Mouse (Mus musculus) lung, postnatal 4 days (tissue): ENCODE data around the gene Olfr370.
"Not testable (repeated sequence)": the region's sequence is repeated elsewhere in the genome, so short reads cannot be mapped to it uniquely, and the experiment has no call there.

Source experiments
- DNase-seq, 2 experiments: peaks; one replicate each; pipeline ENCODE4 v3.0.0; 2021

The Olfr370 gene

GRCm38 (mm10) chr8:83535736-83536135 is at the start of gene Olfr370:
TSS of gene Olfr370 (plus strand) at chr8:83535780.
- DNase-seq, result no peak

GRCm38 (mm10) chr8:83511696-83512095 is 23.9 kb upstream of the Olfr370 start:
- DNase-seq, result peak in 1 of 2 experiments; percentile 34

GRCm38 (mm10) chr8:83520432-83520831 is 15.1 kb upstream of the Olfr370 start:
- DNase-seq, result peak; percentile 41 to 45

DNA sequence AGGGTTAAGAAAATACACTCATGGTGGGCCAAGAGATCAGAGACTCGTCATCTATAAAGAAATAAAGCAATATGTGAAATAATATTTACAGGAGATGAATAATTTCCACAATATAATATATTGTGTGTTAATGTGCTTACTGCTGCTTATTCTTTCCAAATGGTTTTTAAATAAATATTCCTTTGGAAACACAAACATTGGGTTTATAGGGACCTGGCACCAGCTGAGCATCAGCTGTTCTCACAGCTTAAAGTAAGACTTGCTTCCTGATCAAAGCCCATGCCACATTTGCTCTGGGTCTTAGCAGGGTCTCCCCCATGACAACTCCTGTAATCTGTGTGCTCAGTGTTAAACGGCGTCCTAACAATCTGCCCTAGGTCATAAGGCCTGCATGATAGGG is 14.7 kb upstream of the Olfr370 start:
- DNase-seq, result peak; percentile 8 to 36

GRCm38 (mm10) chr8:83521310-83521709 is 14.3 kb upstream of the Olfr370 start:
- no peak for DNase-seq

DNA sequence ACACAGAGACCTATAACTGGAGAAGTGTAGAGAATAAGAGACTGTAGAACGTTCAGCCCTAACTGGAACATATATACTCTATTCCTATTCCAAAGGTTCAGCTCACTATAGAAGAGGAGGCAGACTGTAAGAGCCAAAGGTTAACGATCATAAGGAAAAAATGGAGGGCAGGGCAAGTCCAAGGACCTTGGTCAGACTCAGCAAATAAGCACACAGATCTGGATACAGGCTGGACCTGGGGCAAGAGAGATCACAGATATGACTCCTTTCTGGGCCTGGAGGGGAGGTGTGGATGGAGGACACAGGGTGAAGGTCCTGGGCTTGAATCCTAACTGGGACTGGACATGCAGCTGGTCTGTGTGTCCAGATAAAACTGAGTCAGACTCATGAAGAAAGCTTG is 778 bp upstream of the Olfr370 start:
- no peak for DNase-seq

DNA sequence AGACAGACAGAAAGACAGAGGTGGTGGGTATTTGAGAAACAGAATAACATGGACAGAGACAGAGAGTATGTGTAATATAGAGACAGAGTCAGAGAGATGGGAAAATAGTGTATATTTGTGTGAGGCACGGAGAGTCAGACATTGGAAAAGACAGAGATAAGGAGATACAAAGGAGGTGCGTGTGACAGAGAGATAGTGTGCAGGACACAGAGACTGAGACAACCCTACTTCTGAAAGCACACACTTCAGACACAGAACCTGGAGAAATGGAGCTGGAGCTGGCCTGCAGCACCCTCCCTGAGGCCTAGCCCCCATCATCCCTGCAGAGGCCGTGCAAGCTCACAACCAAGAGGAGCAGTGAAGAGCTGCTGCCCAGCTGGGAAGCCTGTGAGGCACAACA is 27.1 kb downstream of the Olfr370 start:
- DNase-seq, result no peak

DNA sequence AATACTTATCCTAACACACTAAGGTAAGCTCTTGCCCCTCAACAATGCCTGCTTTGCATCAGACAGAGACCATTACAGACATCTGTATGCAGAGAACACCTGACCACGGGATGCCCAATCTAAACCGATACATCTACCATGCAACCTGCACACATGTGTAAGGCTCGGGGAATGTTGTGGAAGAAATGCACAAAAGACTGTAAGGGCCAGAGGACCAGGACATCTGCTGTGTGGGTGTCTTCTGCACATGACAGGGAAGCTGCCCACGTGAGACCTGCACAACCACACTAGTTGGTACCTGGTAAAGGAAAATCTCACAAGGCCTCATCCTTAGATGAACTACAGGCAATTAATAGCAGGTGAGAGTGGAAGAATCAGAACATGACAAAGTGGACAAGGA is 27.7 kb downstream of the Olfr370 start:
- no peak for DNase-seq

DNA sequence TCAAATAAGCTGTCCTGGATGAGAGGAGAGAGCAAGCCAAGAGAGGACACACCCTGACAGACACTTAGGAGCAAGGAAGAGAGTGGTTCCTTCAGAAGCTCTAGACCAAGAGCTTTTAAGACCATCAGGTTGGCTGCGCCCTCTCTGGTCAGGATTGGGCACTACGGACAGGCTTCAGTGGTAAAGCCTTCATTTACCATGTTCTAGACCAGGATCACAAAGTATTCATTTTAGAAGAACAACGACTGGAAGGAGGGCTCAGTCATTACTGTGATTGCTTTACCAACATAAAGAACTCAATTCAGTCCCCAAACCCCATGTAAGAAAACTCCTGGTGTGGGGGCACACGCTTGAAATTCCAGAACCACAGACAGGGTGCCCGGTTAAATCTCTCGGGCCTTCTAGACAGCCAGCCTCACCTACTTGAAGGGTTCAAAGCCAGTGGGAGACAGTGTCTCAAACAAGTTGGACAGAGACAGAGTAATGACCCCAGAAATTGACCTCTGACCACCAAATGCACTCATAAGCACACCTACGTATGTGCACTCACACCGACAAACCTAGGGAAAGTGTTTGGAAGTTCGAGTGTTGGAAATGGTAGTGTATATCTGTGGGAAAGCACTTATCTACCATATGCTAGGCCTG is 30.3 kb downstream of the Olfr370 start:
- DNase-seq, result no peak

- peak; percentile 95 to 97 for DNase-seq
Measured at GRCm38 (mm10) chr8:83566469-83567395, 31.2 kb downstream of the Olfr370 start, which contains the start of gene Ndufb7. TSS of gene Ndufb7 (plus strand) at chr8:83566671.

- DNase-seq, result no peak
Measured at GRCm38 (mm10) chr8:83567668-83568067, 32.1 kb downstream of the Olfr370 start.

GRCm38 (mm10) chr8:83568128-83568527 is 32.5 kb downstream of the Olfr370 start:
- no peak for DNase-seq

DNA sequence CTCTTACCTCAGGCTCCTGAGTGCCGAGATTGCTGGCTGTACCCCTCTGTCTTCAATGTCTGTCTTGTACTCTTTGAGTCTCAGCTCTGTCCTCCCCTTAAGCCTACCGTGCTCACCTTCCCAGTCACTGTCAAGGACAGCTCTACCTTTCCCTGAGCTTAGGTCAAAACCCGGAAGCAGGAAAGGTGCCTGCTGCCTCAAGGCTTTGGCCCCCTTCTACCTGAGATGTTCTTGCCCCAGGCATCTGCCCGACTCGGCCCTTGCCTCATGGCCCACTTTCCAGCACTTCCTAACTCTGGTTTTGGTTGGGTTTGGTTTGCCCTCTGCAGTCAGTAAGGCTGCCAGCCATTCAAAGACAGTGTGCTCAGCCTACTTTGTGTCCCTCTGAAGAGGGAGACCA is 33.2 kb downstream of the Olfr370 start:
- DNase-seq, result no peak

GRCm38 (mm10) chr8:83569165-83569564 is 33.6 kb downstream of the Olfr370 start:
- DNase-seq, result no peak

DNA sequence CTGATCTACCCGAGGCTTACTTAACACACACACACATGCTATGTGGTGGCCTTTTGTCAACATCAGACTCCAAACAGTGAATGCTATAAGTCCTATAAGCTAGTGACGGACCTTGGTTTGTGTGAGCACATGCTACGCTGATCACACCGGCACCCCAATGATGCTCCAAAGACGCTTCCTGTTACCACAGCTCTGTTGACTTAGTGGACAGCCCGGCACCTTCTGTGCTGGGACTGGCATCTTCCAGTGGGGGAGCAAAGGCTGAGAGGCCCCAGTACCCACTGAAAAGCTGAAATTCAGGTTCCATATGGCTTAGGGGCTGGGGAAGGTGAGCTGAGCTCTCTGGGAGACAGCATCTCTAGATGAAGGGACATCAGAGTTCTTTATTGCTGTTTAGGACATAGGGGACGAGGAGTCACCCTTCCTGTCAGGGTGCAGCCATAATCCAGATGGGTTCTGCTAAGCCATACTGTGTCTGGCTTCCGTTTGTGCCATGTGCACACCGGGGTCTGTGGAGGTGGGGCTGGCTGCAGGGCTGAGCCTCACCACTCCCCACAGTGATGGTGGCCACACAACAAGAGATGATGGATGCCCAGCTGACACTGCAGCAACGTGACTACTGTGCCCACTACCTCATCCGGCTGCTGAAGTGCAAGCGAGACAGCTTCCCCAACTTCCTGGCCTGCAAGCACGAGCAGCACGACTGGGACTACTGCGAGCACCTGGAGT is 34.9 kb downstream of the Olfr370 start:
- no peak for DNase-seq

DNA sequence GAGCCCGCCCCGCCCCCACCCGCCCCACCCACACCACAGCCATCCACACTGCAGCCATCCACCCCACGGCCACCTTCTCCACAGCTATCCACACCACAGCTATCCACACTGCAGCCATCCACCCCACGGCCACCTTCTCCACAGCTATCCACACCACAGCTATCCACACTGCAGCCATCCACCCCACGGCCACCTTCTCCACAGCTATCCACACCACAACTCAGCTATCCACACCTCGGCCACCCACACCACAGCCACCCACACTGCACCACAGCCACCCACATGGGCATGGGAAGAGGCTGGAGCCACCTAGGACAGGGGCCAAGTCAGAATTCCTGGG is 35.4 kb downstream of the Olfr370 start:
- DNase-seq, result not testable (repeated sequence)

DNA sequence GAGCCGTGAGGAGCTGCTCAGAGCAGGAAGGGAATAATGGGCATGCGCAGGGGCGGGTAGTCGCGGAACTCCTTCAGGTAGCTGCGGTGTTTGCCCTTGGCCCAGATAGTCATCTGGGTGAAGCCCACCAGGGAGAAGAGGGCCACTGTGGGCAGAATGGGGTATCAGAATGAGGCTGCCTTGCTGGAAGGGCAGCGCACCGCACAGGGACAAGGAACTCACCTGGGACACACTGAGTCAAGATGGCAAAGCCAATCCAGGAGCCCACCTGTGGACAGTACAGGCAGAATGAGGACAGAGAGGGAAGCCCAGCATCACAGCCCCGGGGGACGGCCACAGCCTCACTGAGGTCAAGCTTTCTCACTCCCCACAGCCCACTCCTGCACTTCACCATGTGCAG is 36.2 kb downstream of the Olfr370 start:
- DNase-seq, result no peak

- no peak for DNase-seq
Measured at GRCm38 (mm10) chr8:83572246-83572812, 36.7 kb downstream of the Olfr370 start.

- DNase-seq, result peak; percentile 45 to 56
Measured at GRCm38 (mm10) chr8:83573140-83573875, 37.7 kb downstream of the Olfr370 start.

GRCm38 (mm10) chr8:83574631-83575315 is 39.2 kb downstream of the Olfr370 start:
- no peak for DNase-seq
